Mouse (Mus musculus) gastrocnemius, adult 2 months (tissue): ENCODE data around the gene Bcl2. TPM values are rescaled to one million over a fixed set of nuclear protein-coding genes. Genes with fewer than 3 reads are reported as not detected.

Source experiments
- DNase-seq: peaks from one replicate; pipeline ENCODE4 v3.0.0; 2022
- H3K27ac ChIP-seq: fragments of 200-600 bp; 2 replicates; pipeline ENCODE4 v1.8.1; 2022; ENCODE audit warnings: mild to moderate bottlenecking
- H3K4me3 ChIP-seq: fragments of 200-600 bp; 2 replicates; pipeline ENCODE4 v1.8.1; 2022; ENCODE audit warnings: mild to moderate bottlenecking, moderate library complexity
- CTCF ChIP-seq: fragments of 200-600 bp; IDR thresholded peaks from 2 replicates; pipeline ENCODE4 v1.8.1; 2022; ENCODE audit warnings: antibody characterized with exemption, mild to moderate bottlenecking, moderate library complexity
- intact Hi-C: fragments of 180-260 bp; cut with DNase I; formaldehyde crosslinking; loops from one replicate; pipeline ENCODE4 v1.15.1; 2025
- total RNA-seq, 2 experiments: library from RNA; stranded (reverse); gene quantifications; 2 replicates each; pipeline ENCODE4 v1.2.3; 2021

Bcl2 gene
- total RNA-seq, 2 experiments from 2014 or later = 1.6 to 2.1 TPM

- DNase-seq = no peak
- Histone ChIP-seq H3K27ac (no peak overlapping the region), H3K4me3 (no peak overlapping the region)
- no peak for TF ChIP-seq CTCF
- intact Hi-C loops = no loop called here
Observed at GRCm38 (mm10) chr1:106627241-106627640, 86.8 kb downstream of the Bcl2 start.

- no peak for TF ChIP-seq CTCF
- no peak overlapping the region for H3K4me3 ChIP-seq
- DNase-seq = no peak
- intact Hi-C loops = no loop called here
- H3K27ac ChIP-seq = no peak overlapping the region
Observed at GRCm38 (mm10) chr1:106620174-106620931, 93.7 kb downstream of the Bcl2 start.

GRCm38 (mm10) chr1:106618814-106619213, 95.3 kb downstream of the Bcl2 start:
- intact Hi-C loops = no loop called here
- no peak for DNase-seq
- no peak overlapping the region for H3K4me3 ChIP-seq
- no peak overlapping the region for H3K27ac ChIP-seq
- no peak for TF ChIP-seq CTCF

GRCm38 (mm10) chr1:106616955-106617354, 97.1 kb downstream of the Bcl2 start:
- DNase-seq = no peak
- intact Hi-C loops = no loop called here
- Histone ChIP-seq H3K4me3 (no peak overlapping the region), H3K27ac (no peak overlapping the region)
- TF ChIP-seq CTCF = no peak

GRCm38 (mm10) chr1:106613371-106613770, 100.7 kb downstream of the Bcl2 start:
- no peak; the same call in 1 of the 2 replicates for TF ChIP-seq CTCF
- H3K4me3 ChIP-seq = no peak overlapping the region
- no peak for DNase-seq
- no peak overlapping the region for H3K27ac ChIP-seq
- intact Hi-C loops = no loop called here

GRCm38 (mm10) chr1:106612166-106613031, 101.7 kb downstream of the Bcl2 start:
- no peak for TF ChIP-seq CTCF
- H3K27ac ChIP-seq = no peak overlapping the region
- H3K4me3 ChIP-seq = no peak overlapping the region
- intact Hi-C loops = no loop called here
- DNase-seq = no peak

GRCm38 (mm10) chr1:106611246-106611645, 102.8 kb downstream of the Bcl2 start:
- TF ChIP-seq CTCF = no peak
- DNase-seq = no peak
- Histone ChIP-seq H3K27ac (no peak overlapping the region), H3K4me3 (no peak overlapping the region)
- intact Hi-C loops = no loop called here

GRCm38 (mm10) chr1:106608098-106608778, 105.8 kb downstream of the Bcl2 start:
- intact Hi-C loops = no loop called here
- no peak overlapping the region for H3K4me3 ChIP-seq
- H3K27ac ChIP-seq = no peak overlapping the region
- no peak for TF ChIP-seq CTCF
- DNase-seq = no peak

- intact Hi-C loops = no loop called here
- DNase-seq = no peak
Observed at GRCm38 (mm10) chr1:106606951-106607350, 107.1 kb downstream of the Bcl2 start.

GRCm38 (mm10) chr1:106603406-106603805, 110.7 kb downstream of the Bcl2 start:
- DNase-seq = no peak
- intact Hi-C loops = no loop called here
- no peak overlapping the region for H3K4me3 ChIP-seq
- no peak overlapping the region for H3K27ac ChIP-seq
- no peak for TF ChIP-seq CTCF

More at GRCm38 (mm10) chr1:106606951-106607350, 107.1 kb downstream of the Bcl2 start:
- Histone ChIP-seq H3K27ac (no peak overlapping the region), H3K4me3 (no peak overlapping the region)
- no peak for TF ChIP-seq CTCF

- TF ChIP-seq CTCF = no peak
- no peak overlapping the region for H3K27ac ChIP-seq
- H3K4me3 ChIP-seq = no peak overlapping the region
- intact Hi-C loops = no loop called here
- DNase-seq = no peak
Observed at GRCm38 (mm10) chr1:106602941-106603340, 111.1 kb downstream of the Bcl2 start.

GRCm38 (mm10) chr1:106602536-106602935, 111.5 kb downstream of the Bcl2 start:
- TF ChIP-seq CTCF = no peak
- no peak overlapping the region for H3K4me3 ChIP-seq
- no peak overlapping the region for H3K27ac ChIP-seq
- intact Hi-C loops = no loop called here
- DNase-seq = no peak

GRCm38 (mm10) chr1:106601247-106601646, 112.8 kb downstream of the Bcl2 start:
- DNase-seq = no peak
- Histone ChIP-seq H3K27ac (no peak overlapping the region), H3K4me3 (no peak overlapping the region)
- TF ChIP-seq CTCF = no peak
- intact Hi-C loops = no loop called here
